Mouse (Mus musculus): ENCODE measurements at regions not wholly inside any gene's neighbourhood (a gene's known extent, or its start where the extent isn't known, plus 50 kb on each side); places are given as distances from the start of the nearest gene placed in this dataset.

DNA sequence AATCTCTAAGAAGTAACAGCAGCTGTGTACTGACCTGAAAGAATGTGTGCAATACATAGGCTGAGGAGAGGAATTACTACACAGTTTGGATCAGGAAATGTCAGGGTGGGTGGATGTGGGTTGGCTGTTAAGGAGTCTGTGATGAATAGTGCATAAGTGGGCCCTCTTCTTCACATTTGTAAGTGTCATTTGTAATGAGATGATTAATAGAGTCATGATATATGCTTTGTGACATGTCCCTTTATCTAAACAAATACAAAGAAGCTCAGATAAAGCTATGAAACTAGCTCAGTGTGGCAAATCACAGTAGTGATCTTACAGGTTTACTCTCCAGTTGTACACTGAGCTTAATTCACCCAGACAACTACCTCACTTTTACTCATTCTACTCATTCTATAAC, 867.9 kb downstream of the Kcna4 start:
- H3K27ac ChIP-seq (ENCODE audit: insufficient read depth, low read depth, low read length), result no peak overlapping the region
- no peaks in the 10 kb centered on the region for H3K4me1 ChIP-seq (ENCODE audit: control insufficient read depth, insufficient read depth, low read length)
- no peaks in the 10 kb centered on the region for H3K36me3 ChIP-seq (ENCODE audit: control insufficient read depth, insufficient read depth, low read length)
- no peak overlapping the region for H3K4me3 ChIP-seq (ENCODE audit: insufficient read depth, low read depth, low read length)
- no peaks in the 10 kb centered on the region for H3K27me3 ChIP-seq (replicated peaks; ENCODE audit: control insufficient read depth, insufficient read depth, low read length)
- TF ChIP-seq POLR2A (IDR thresholded peaks at IDR 0.05; ENCODE audit: low read depth, low read length), result no peak
- DNase-seq, result no peak

GRCm38 (mm10) chr2:108160865-108161264, 870.4 kb downstream of the Kcna4 start:
- Histone ChIP-seq H3K4me1 (ENCODE audit: control insufficient read depth, insufficient read depth, low read length) (no peaks in the 10 kb centered on the region), H3K36me3 (ENCODE audit: control insufficient read depth, insufficient read depth, low read length) (no peaks in the 10 kb centered on the region), H3K27ac (ENCODE audit: insufficient read depth, low read depth, low read length) (no peak overlapping the region), H3K4me3 (ENCODE audit: insufficient read depth, low read depth, low read length) (no peak overlapping the region), H3K27me3 (replicated peaks; ENCODE audit: control insufficient read depth, insufficient read depth, low read length) (no peaks in the 10 kb centered on the region)
- WGBS, result 69% methylated on average over 3 of the region's 3 CpGs
- no peak for DNase-seq
- no peak for TF ChIP-seq CTCF (conservative IDR thresholded peaks at IDR 0.05; ENCODE audit: insufficient read depth, insufficient read length, low read depth, low read length)
- TF ChIP-seq POLR2A (IDR thresholded peaks at IDR 0.05; ENCODE audit: low read depth, low read length), result no peak

DNA sequence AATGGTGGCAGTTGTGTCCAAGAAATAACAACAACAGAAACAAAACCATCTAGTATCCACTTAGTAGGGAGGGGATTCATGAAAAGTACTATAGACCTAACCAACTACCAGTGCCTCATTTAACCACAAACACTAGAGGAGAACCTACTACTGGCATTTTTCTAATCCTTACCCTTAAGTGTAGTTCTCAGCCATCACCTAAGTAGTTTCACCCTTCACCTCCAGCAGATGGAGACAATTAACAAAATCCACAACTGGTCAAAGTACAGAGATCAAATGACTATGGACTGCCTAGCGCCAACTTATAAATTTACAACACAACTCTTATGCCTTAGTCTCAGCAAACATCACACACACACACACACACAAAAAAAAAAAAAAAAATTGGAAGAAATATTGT, 874.6 kb downstream of the Kcna4 start:
- WGBS, result 53% methylated on average over 1 of the region's 1 CpGs
- H3K36me3 ChIP-seq (ENCODE audit: control insufficient read depth, insufficient read depth, low read length), result no peaks in the 10 kb centered on the region
- H3K4me3 ChIP-seq (ENCODE audit: insufficient read depth, low read depth, low read length), result no peak overlapping the region
- no peak for DNase-seq
- no peaks in the 10 kb centered on the region for H3K27me3 ChIP-seq (replicated peaks; ENCODE audit: control insufficient read depth, insufficient read depth, low read length)
- no peak overlapping the region for H3K27ac ChIP-seq (ENCODE audit: insufficient read depth, low read depth, low read length)
- TF ChIP-seq POLR2A (IDR thresholded peaks at IDR 0.05; ENCODE audit: low read depth, low read length) (no peak), CTCF (conservative IDR thresholded peaks at IDR 0.05; ENCODE audit: insufficient read depth, insufficient read length, low read depth, low read length) (no peak)
- no peaks in the 10 kb centered on the region for H3K4me1 ChIP-seq (ENCODE audit: control insufficient read depth, insufficient read depth, low read length)

Data from kidney, adult 2 months (tissue).